Mouse (Mus musculus): ENCODE measurements at regions not wholly inside any gene's neighbourhood (a gene's known extent, or its start where the extent isn't known, plus 50 kb on each side); places are given as distances from the start of the nearest gene placed in this dataset.

- no peak for TF ChIP-seq CTCF (IDR thresholded peaks at IDR 0.05; ENCODE audit: low read depth)
- no peak for TF ChIP-seq EP300 (IDR thresholded peaks at IDR 0.05; ENCODE audit: low read depth)
Observed at GRCm38 (mm10) chr15:28922437-28922836, 718.9 kb downstream of the Dnah5 start.

Measured in liver, embryonic 14.5 days (tissue).